9 mouse cellular contexts compared by ENCODE assay signal in the genomic region with DNA sequence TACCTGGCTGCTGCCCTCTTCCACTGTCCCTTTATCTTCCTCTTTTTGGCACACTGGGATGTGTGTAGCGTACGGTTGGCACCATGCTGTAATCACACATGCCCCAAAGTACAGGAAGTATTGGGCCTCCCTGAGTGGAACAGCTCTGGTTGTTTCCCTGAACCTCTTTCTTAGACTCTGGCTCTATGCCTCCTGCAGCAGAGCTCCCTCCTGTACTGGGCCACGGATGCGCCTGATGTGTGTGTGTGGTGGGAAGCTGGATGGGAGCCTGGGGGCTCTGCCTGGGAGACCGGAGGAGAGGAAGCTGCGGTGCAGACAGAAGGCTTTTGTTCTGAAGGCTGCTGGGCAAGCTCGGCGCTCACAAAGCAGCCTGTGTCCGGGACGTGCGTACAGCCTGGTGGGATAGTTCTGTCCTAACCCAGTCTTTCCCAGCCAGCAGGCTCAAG. TPM values are rescaled to one million over a fixed set of nuclear protein-coding genes. Genes with fewer than 3 reads are reported as not detected.
DNase-seq lines count a peak whose midpoint lies in the region; ATAC-seq lines count a peak whose summit lies in the region.
"Had no signal": no experiment of that assay in that cellular context is flagged by ENCODE, and none has a peak within 500 bp of the region (broad histone marks: within the 10 kb centered on the region; RNA-seq: fewer than 3 reads in every experiment).

No protein-coding gene starts in this region.

- H3K27ac ChIP-seq in heart, embryonic 11.5 days (ENCODE audit: low read depth, low read length), result no peak overlapping the region
- H3K27ac ChIP-seq in forebrain, embryonic 13.5 days, result peak overlapping the region; percentile 63
- H3K27ac ChIP-seq in limb, embryonic 15.5 days, result peak overlapping the region; percentile 68
- H3K27ac ChIP-seq: liver, embryonic 13.5 days had no signal

- H3K27me3 ChIP-seq in heart, embryonic 11.5 days (ENCODE audit: control insufficient read depth, insufficient read depth, low read length), result no peaks in the 10 kb centered on the region
- no peaks in the 10 kb centered on the region for H3K27me3 ChIP-seq in forebrain, embryonic 13.5 days
- H3K27me3 ChIP-seq in limb, embryonic 15.5 days, result no peaks in the 10 kb centered on the region
- H3K27me3 ChIP-seq: liver, embryonic 13.5 days had no signal

- H3K4me3 ChIP-seq in heart, embryonic 11.5 days (ENCODE audit: low read depth, low read length), result no peak overlapping the region
- H3K4me3 ChIP-seq in forebrain, embryonic 13.5 days, result no peak overlapping the region
- H3K4me3 ChIP-seq in limb, embryonic 15.5 days, result no peak overlapping the region
- H3K4me3 ChIP-seq: liver, embryonic 13.5 days had no signal

- no peaks in the 10 kb centered on the region for H3K4me1 ChIP-seq in heart, embryonic 11.5 days (ENCODE audit: control insufficient read depth, insufficient read depth, low read length)
- no peaks in the 10 kb centered on the region for H3K4me1 ChIP-seq in forebrain, embryonic 13.5 days
- H3K4me1 ChIP-seq in limb, embryonic 15.5 days, result peaks cover 5% of the 10 kb centered on the region

- peaks cover 8% of the 10 kb centered on the region; the same call in 1 of the 2 replicates for H3K36me3 ChIP-seq in heart, embryonic 11.5 days (ENCODE audit: control insufficient read depth, insufficient read depth, low read length)
- peaks cover 40% of the 10 kb centered on the region for H3K36me3 ChIP-seq in forebrain, embryonic 13.5 days (ENCODE audit: poor library complexity, severe bottlenecking)
- peaks cover 17% of the 10 kb centered on the region for H3K36me3 ChIP-seq in limb, embryonic 15.5 days

- H3K9ac ChIP-seq in heart, embryonic 11.5 days (ENCODE audit: low read depth, low read length), result no peak overlapping the region
- 0 out of 2 replicates have a peak overlapping the region, but pooled peaks have one; percentile 26 for H3K9ac ChIP-seq in forebrain, embryonic 13.5 days
- no peak overlapping the region for H3K9ac ChIP-seq in limb, embryonic 15.5 days
- H3K9ac ChIP-seq: liver, embryonic 13.5 days had no signal

- no peak for ATAC-seq in heart, embryonic 11.5 days (replicated peaks; ENCODE audit: insufficient number of reproducible peaks, low FRiP score, low TSS enrichment)
- peak; percentile 60 for ATAC-seq in forebrain, embryonic 13.5 days
- ATAC-seq in limb, embryonic 15.5 days (ENCODE audit: insufficient number of reproducible peaks, low FRiP score, low TSS enrichment, low read depth), result peak; percentile 37; the same call in 1 of the 2 replicates
- ATAC-seq in CD4-positive, CD25-positive, alpha-beta regulatory T cell, adult 4 months, result no peak
- ATAC-seq in inflammation-experienced regulatory T-cells, adult 6 months, result no peak

- H3K9me3 ChIP-seq in heart, embryonic 11.5 days (replicated peaks; ENCODE audit: control insufficient read depth, low read length), result no peaks in the 10 kb centered on the region
- H3K9me3 ChIP-seq in forebrain, embryonic 13.5 days (replicated peaks), result no peaks in the 10 kb centered on the region
- H3K9me3 ChIP-seq in limb, embryonic 15.5 days, result no peaks in the 10 kb centered on the region
- H3K9me3 ChIP-seq: liver, embryonic 13.5 days had no signal

- DNase-seq in heart, postnatal 4 days, result peak; percentile 24
- peak; percentile 53 for DNase-seq in cerebellum, adult 9-10 months
- DNase-seq in urinary bladder, adult 18-20 months (ENCODE audit: low spot score in 2 of 2), result no peak
- DNase-seq: liver, embryonic 13.5 days had no signal

- H3K4me2 ChIP-seq in heart, embryonic 11.5 days, result no peak overlapping the region
- no peak overlapping the region for H3K4me2 ChIP-seq in forebrain, embryonic 13.5 days
- H3K4me2 ChIP-seq in limb, embryonic 15.5 days, result no peak overlapping the region
- H3K4me2 ChIP-seq: liver, embryonic 13.5 days had no signal

- 79% methylated on average over 11 of the region's 11 CpGs for WGBS in heart, embryonic 11.5 days (ENCODE audit: insufficient replicate concordance)
- 68% methylated on average over 11 of the region's 11 CpGs for WGBS in forebrain, embryonic 13.5 days
- WGBS in limb, embryonic 15.5 days, result 81% methylated on average over 11 of the region's 11 CpGs

RNA-seq across cellular contexts. Expression of gene Tedc1, which starts 7.4 kb away (rescaled TPM):
- 10 to 100 TPM in 1 of 2 experiments, 1 to 10 TPM in 1; 9.4 to 10.3 TPM for total RNA-seq in heart, postnatal 4 days (2021)
- 15.8 and 16.6 TPM in 2 replicates for polyA plus RNA-seq in heart, embryonic 11.5 days (2014; fragmentation: Nextera tagmentation; extraction: Ambion mirVana)
- 32.2 and 41.2 TPM in 2 replicates for polyA plus RNA-seq in forebrain, embryonic 13.5 days (2015; fragmentation: Nextera tagmentation; extraction: Ambion mirVana)
- polyA plus RNA-seq in limb, embryonic 15.5 days (2015; fragmentation: Nextera tagmentation; extraction: Ambion mirVana), result 25.4 and 28.5 TPM in 2 replicates
- 1 to 10 TPM; 1.5 to 3.3 TPM for polyA plus RNA-seq in CD4-positive, CD25-positive, alpha-beta regulatory T cell, adult 4 months (2017; shearing (Covaris generic))
- 10 to 100 TPM in 1 of 3 experiments, 1 to 10 TPM in 1, under 1 TPM in 1; 0.90 to 12.3 (median 3.1) TPM for polyA plus RNA-seq in inflammation-experienced regulatory T-cells, adult 6 months (2017; shearing (Covaris generic))

RNA-seq across cellular contexts. Expression of gene Crip1, which starts 17.5 kb away (rescaled TPM):
- total RNA-seq in heart, postnatal 4 days (2021), result 100 to 1,000 TPM; 301 to 312 TPM
- 525 and 533 TPM in 2 replicates for polyA plus RNA-seq in heart, embryonic 11.5 days (2014; fragmentation: Nextera tagmentation; extraction: Ambion mirVana)
- 35.9 and 40.0 TPM in 2 replicates for polyA plus RNA-seq in forebrain, embryonic 13.5 days (2015; fragmentation: Nextera tagmentation; extraction: Ambion mirVana)
- 560 and 613 TPM in 2 replicates for polyA plus RNA-seq in limb, embryonic 15.5 days (2015; fragmentation: Nextera tagmentation; extraction: Ambion mirVana)
- 1,000 to 10,000 TPM in 1 of 2 experiments, 100 to 1,000 TPM in 1; 784 to 1,045 TPM for polyA plus RNA-seq in CD4-positive, CD25-positive, alpha-beta regulatory T cell, adult 4 months (2017; shearing (Covaris generic))
- polyA plus RNA-seq in inflammation-experienced regulatory T-cells, adult 6 months (2017; shearing (Covaris generic)), result 1,000 to 10,000 TPM in 1 of 3 experiments, 100 to 1,000 TPM in 2; 839 to 2,286 (median 900) TPM

RNA-seq across cellular contexts. Expression of gene Tmem121, which starts 22.1 kb away (rescaled TPM):
- 1 to 10 TPM; 1.4 to 1.5 TPM for total RNA-seq in heart, postnatal 4 days (2021)
- polyA plus RNA-seq in heart, embryonic 11.5 days (2014; fragmentation: Nextera tagmentation; extraction: Ambion mirVana), result 1.00 and 1.5 TPM in 2 replicates
- 23.9 and 27.8 TPM in 2 replicates for polyA plus RNA-seq in forebrain, embryonic 13.5 days (2015; fragmentation: Nextera tagmentation; extraction: Ambion mirVana)
- 12.7 and 17.1 TPM in 2 replicates for polyA plus RNA-seq in limb, embryonic 15.5 days (2015; fragmentation: Nextera tagmentation; extraction: Ambion mirVana)
- not detected for polyA plus RNA-seq in CD4-positive, CD25-positive, alpha-beta regulatory T cell, adult 4 months (2017; shearing (Covaris generic))
- under 1 TPM in 1 of 3 experiments, not detected in 2; 0.23 TPM for polyA plus RNA-seq in inflammation-experienced regulatory T-cells, adult 6 months (2017; shearing (Covaris generic))

RNA-seq across cellular contexts. Expression of gene Crip2, which starts 23.5 kb away (rescaled TPM):
- 1,000 to 10,000 TPM; 1,189 to 1,285 TPM for total RNA-seq in heart, postnatal 4 days (2021)
- polyA plus RNA-seq in heart, embryonic 11.5 days (2014; fragmentation: Nextera tagmentation; extraction: Ambion mirVana), result 1,118 and 1,169 TPM in 2 replicates
- polyA plus RNA-seq in forebrain, embryonic 13.5 days (2015; fragmentation: Nextera tagmentation; extraction: Ambion mirVana), result 314 and 328 TPM in 2 replicates
- polyA plus RNA-seq in limb, embryonic 15.5 days (2015; fragmentation: Nextera tagmentation; extraction: Ambion mirVana), result 113 and 182 TPM in 2 replicates
- polyA plus RNA-seq in CD4-positive, CD25-positive, alpha-beta regulatory T cell, adult 4 months (2017; shearing (Covaris generic)), result 1 to 10 TPM; 5.7 to 6.9 TPM
- polyA plus RNA-seq in inflammation-experienced regulatory T-cells, adult 6 months (2017; shearing (Covaris generic)), result 10 to 100 TPM in 1 of 3 experiments, 1 to 10 TPM in 2; 4.9 to 10.4 (median 6.0) TPM

Comparison
In these comparisons a context has a peak if more than half of its experiments do, and no peak if none do; other contexts are left out.
1. DNase-seq: peak in heart, postnatal 4 days (single experiment) and cerebellum, adult 9-10 months (single experiment); none in urinary bladder, adult 18-20 months (0 of 2).
2. ATAC-seq: peak in forebrain, embryonic 13.5 days (single experiment) and limb, embryonic 15.5 days (single experiment); none in heart, embryonic 11.5 days (single experiment), CD4-positive, CD25-positive, alpha-beta regulatory T cell, adult 4 months (single experiment) and inflammation-experienced regulatory T-cells, adult 6 months (single experiment).
3. RNA of gene Crip1, which starts 17.5 kb away (polyA plus RNA-seq): 784 to 1,045 TPM in CD4-positive, CD25-positive, alpha-beta regulatory T cell, adult 4 months, 839 to 2,286 TPM in inflammation-experienced regulatory T-cells, adult 6 months, 560 to 613 TPM in limb, embryonic 15.5 days and 525 to 533 TPM in heart, embryonic 11.5 days; 35.9 to 40.0 TPM in forebrain, embryonic 13.5 days; every median in the first group is over 10 times any median in the second.